Mouse (Mus musculus) lung, postnatal 0 days (tissue): ENCODE measurements around the gene Ccdc191.

Experiments used
- CTCF ChIP-seq: IDR thresholded peaks from 2 replicates; pipeline ENCODE4 v1.5.1; 2016; ENCODE audit warnings: antibody characterized with exemption, mild to moderate bottlenecking
- EP300 ChIP-seq: IDR thresholded peaks from 2 replicates; pipeline ENCODE4 v1.6.1; 2016; ENCODE audit warnings: antibody characterized with exemption, mild to moderate bottlenecking, control low read depth

DNA sequence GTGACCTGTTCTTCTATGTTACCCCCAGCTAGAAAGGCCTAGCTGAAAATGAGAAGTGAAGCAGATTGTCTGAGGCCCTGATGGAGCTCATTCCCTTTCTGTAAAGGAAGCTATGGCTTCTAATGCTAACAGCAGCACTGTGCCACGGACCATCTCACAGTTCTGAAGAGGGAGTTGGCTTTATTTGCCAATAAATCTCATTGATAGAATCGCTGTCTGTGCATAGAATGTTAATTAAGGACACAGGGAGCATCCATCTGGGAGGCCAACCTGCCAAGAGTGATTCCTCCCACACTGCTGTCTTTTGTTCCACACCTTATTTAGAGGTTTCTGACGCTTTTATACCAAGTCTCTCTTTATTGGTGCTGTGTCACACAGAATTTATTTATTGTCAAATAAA, 41.9 kb downstream of the Ccdc191 start:
- TF ChIP-seq EP300 (no peak), CTCF (no peak)
